Mouse (Mus musculus) hindbrain, postnatal 0 days (tissue): Measurements from ENCODE around the gene Dpy19l3. TPM values are rescaled to one million over a fixed set of nuclear protein-coding genes. Genes with fewer than 3 reads are reported as not detected.
A peak's percentile ranks its signal among the peaks of the same experiment; 100 is the strongest.

ENCODE experiments used
- ATAC-seq: fragments of 200-750 bp; cut with Nextera tagmentation; 2 replicates; pipeline ENCODE4 v1.8.0; 2017; ENCODE audit warnings: mild to moderate bottlenecking, moderate TSS enrichment, moderate library complexity
- DNase-seq: peaks from one replicate; pipeline ENCODE4 v3.0.0-alpha.2; 2015; ENCODE audit warnings: low spot score
- H3K27ac ChIP-seq: fragments of 300-500 bp; sonication (generic); 2 replicates; pipeline ENCODE4 v1.5.1; 2014; ENCODE audit warnings: mild to moderate bottlenecking
- H3K27me3 ChIP-seq: fragments of 300-500 bp; sonication (generic); 2 replicates; pipeline ENCODE4 v1.6.1; 2014; ENCODE audit warnings: low read length, mixed read lengths; ENCODE audit not compliant: insufficient read depth
- H3K36me3 ChIP-seq: fragments of 300-500 bp; sonication (generic); 2 replicates; pipeline ENCODE4 v1.6.1; 2014; ENCODE audit warnings: low read length, mixed read lengths; ENCODE audit not compliant: insufficient read depth
- H3K4me1 ChIP-seq: fragments of 300-500 bp; sonication (generic); 2 replicates; pipeline ENCODE4 v1.6.1; 2014; ENCODE audit warnings: antibody characterized with exemption, low read length, mixed read lengths; ENCODE audit not compliant: insufficient read depth
- H3K4me2 ChIP-seq: fragments of 300-500 bp; sonication (generic); 2 replicates; pipeline ENCODE4 v1.6.1; 2014; ENCODE audit warnings: low read depth, mild to moderate bottlenecking, low read length, moderate library complexity, mixed read lengths
- H3K4me3 ChIP-seq: fragments of 300-500 bp; sonication (generic); 2 replicates; pipeline ENCODE4 v1.5.1; 2014; ENCODE audit warnings: low read length
- H3K9ac ChIP-seq: fragments of 300-500 bp; sonication (generic); replicated peaks from 2 replicates; pipeline ENCODE4 v1.6.1; 2014; ENCODE audit warnings: mild to moderate bottlenecking, low read length, moderate library complexity, mixed read lengths
- H3K9me3 ChIP-seq: fragments of 300-500 bp; sonication (generic); 2 replicates; pipeline ENCODE4 v1.6.1; 2016; ENCODE audit warnings: low read length, mixed read lengths
- CTCF ChIP-seq: IDR thresholded peaks from 2 replicates; pipeline ENCODE4 v1.5.1; 2016; ENCODE audit warnings: antibody characterized with exemption, control low read depth, low read depth
- WGBS: fragments of 180-500 bp; shearing (Covaris S2); extraction: QIAGEN DNeasy Blood & Tissue Kit; methylation state at CpG from one replicate; pipeline ENCODE4 v1.1.7; 2014; 5-methylcytosine and 5-hydroxymethylcytosine counted together
- polyA plus RNA-seq: library from polyadenylated mRNA; unstranded; fragments of >200 nt; fragmentation: Nextera tagmentation; extraction: Ambion mirVana; gene quantifications from 2 replicates; pipeline ENCODE4 v1.2.1, GENCODE M21; 2015
- total RNA-seq: library from RNA; depleted of rRNA; stranded (reverse); fragments of >200 nt; gene quantifications from 2 replicates; pipeline ENCODE4 v1.2.3, GENCODE M21; 2014

Dpy19l3 gene
- total and polyA plus RNA-seq, 2 experiments from 2014 or later = 32.1 to 36.9 TPM

DNA sequence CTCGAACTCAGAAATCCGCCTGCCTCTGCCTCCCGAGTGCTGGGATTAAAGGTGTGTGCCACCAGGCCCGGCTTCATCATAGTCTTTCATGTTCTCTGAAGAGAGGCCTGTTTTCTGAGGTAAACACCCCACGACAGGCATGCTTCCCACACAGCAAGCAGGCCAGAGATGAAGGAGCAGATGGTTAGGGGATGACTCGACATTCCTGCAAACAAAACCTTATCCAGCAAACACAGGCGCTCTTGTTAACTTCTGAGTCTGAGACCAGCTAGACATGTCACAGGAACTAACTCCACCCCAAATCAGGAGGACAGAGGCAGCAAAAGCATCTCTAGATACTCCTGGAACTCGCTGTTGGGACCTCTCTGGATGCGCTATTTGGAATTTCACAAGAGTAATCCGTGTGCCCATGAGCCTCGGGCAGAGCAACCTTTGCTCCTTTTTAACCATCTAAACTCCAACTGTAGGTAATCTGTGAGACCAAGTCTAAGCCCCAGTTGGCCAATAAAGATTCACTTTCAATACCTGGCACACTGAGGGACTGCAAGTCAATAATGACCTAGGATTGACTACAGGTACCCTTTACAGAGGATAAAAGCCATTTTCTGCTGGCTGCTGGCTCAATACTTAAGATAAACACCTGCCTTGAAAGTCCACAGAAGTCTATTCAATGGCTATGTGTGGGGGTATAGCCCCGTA lies 38.0 kb upstream of the Dpy19l3 start:
- ATAC-seq (no peak), DNase-seq (no peak)
- no peak overlapping the region for H3K4me2 ChIP-seq
- WGBS = 88% methylated on average over 12 of the region's 12 CpGs
- no peaks in the 10 kb centered on the region for H3K27me3 ChIP-seq
- no peaks in the 10 kb centered on the region for H3K4me1 ChIP-seq
- H3K9ac ChIP-seq = no peak overlapping the region
- H3K27ac ChIP-seq = no peak overlapping the region
- no peak for TF ChIP-seq CTCF
- peaks cover 64% of the 10 kb centered on the region for H3K36me3 ChIP-seq
- H3K9me3 ChIP-seq = no peaks in the 10 kb centered on the region
- H3K4me3 ChIP-seq = no peak overlapping the region

- no peak overlapping the region for H3K27ac ChIP-seq
- H3K36me3 ChIP-seq = peaks cover 74% of the 10 kb centered on the region
- no peak overlapping the region for H3K9ac ChIP-seq
- 64% methylated on average over 8 of the region's 8 CpGs for WGBS
- no peaks in the 10 kb centered on the region for H3K9me3 ChIP-seq
- ATAC-seq = no peak
- no peak for TF ChIP-seq CTCF
- H3K4me2 ChIP-seq = no peak overlapping the region
- DNase-seq = no peak
- H3K4me1 ChIP-seq = no peaks in the 10 kb centered on the region
- no peaks in the 10 kb centered on the region for H3K27me3 ChIP-seq
- H3K4me3 ChIP-seq = no peak overlapping the region
Measured at GRCm38 (mm10) chr7:35790926-35791325, 36.7 kb upstream of the Dpy19l3 start.

- H3K27me3 ChIP-seq = no peaks in the 10 kb centered on the region
- peak; percentile 72 for TF ChIP-seq CTCF
- WGBS = 80% methylated on average over 8 of the region's 8 CpGs
- H3K4me1 ChIP-seq = no peaks in the 10 kb centered on the region
- ATAC-seq (no peak), DNase-seq (peak; percentile 68)
- H3K36me3 ChIP-seq = peaks cover 77% of the 10 kb centered on the region
- no peak overlapping the region for H3K9ac ChIP-seq
- no peak overlapping the region for H3K4me3 ChIP-seq
- H3K9me3 ChIP-seq = no peaks in the 10 kb centered on the region
- H3K27ac ChIP-seq = no peak overlapping the region
- no peak overlapping the region for H3K4me2 ChIP-seq
Measured at GRCm38 (mm10) chr7:35790201-35790600, 35.9 kb upstream of the Dpy19l3 start.

- H3K27ac ChIP-seq = no peak overlapping the region
- no peaks in the 10 kb centered on the region for H3K27me3 ChIP-seq
- no peak overlapping the region for H3K4me3 ChIP-seq
- ATAC-seq (no peak), DNase-seq (no peak)
- TF ChIP-seq CTCF = no peak
- WGBS = 94% methylated on average over 4 of the region's 4 CpGs
- H3K4me2 ChIP-seq = no peak overlapping the region
- H3K4me1 ChIP-seq = no peaks in the 10 kb centered on the region
- H3K9ac ChIP-seq = no peak overlapping the region
- H3K36me3 ChIP-seq = peaks cover 42% of the 10 kb centered on the region
- no peaks in the 10 kb centered on the region for H3K9me3 ChIP-seq
Measured at GRCm38 (mm10) chr7:35785579-35785978, 31.3 kb upstream of the Dpy19l3 start.

- ATAC-seq (no peak), DNase-seq (no peak)
- Histone ChIP-seq H3K36me3 (peaks cover 27% of the 10 kb centered on the region), H3K27ac (no peak overlapping the region), H3K9ac (no peak overlapping the region), H3K4me3 (no peak overlapping the region), H3K4me1 (no peaks in the 10 kb centered on the region), H3K27me3 (no peaks in the 10 kb centered on the region), H3K4me2 (no peak overlapping the region), H3K9me3 (no peaks in the 10 kb centered on the region)
- TF ChIP-seq CTCF = no peak
Measured at GRCm38 (mm10) chr7:35782252-35782651, 28.0 kb upstream of the Dpy19l3 start.

GRCm38 (mm10) chr7:35774127-35774526 lies 19.9 kb upstream of the Dpy19l3 start:
- Histone ChIP-seq H3K27ac (no peak overlapping the region), H3K9me3 (no peaks in the 10 kb centered on the region), H3K9ac (no peak overlapping the region), H3K4me1 (no peaks in the 10 kb centered on the region), H3K27me3 (no peaks in the 10 kb centered on the region), H3K4me3 (no peak overlapping the region), H3K36me3 (peaks cover 45% of the 10 kb centered on the region), H3K4me2 (no peak overlapping the region)
- ATAC-seq = no peak
- DNase-seq = no peak
- TF ChIP-seq CTCF = no peak
- WGBS = 90% methylated on average over 12 of the region's 12 CpGs

- no peak for DNase-seq
- Histone ChIP-seq H3K4me1 (no peaks in the 10 kb centered on the region), H3K4me2 (no peak overlapping the region), H3K9ac (no peak overlapping the region), H3K27me3 (no peaks in the 10 kb centered on the region), H3K4me3 (no peak overlapping the region), H3K9me3 (no peaks in the 10 kb centered on the region), H3K27ac (no peak overlapping the region), H3K36me3 (peaks cover 38% of the 10 kb centered on the region)
- 84% methylated on average over 8 of the region's 8 CpGs for WGBS
- no peak for TF ChIP-seq CTCF
- no peak for ATAC-seq
Measured at GRCm38 (mm10) chr7:35772347-35772746, 18.1 kb upstream of the Dpy19l3 start.
